In genomic region chr2:178433903-178434302, GRCm38 (mm10) we compare ENCODE assay signal across 24 mouse cellular contexts. TPM values are rescaled to one million over a fixed set of nuclear protein-coding genes. Genes with fewer than 3 reads are reported as not detected.
A peak's percentile ranks its signal among the peaks of the same experiment; 100 is the strongest.
DNase-seq lines count a peak whose midpoint lies in the region; ATAC-seq and TF ChIP-seq lines count a peak whose summit lies in the region.
"Had no signal": no experiment of that assay in that cellular context is flagged by ENCODE, and none has a peak within 500 bp of the region (broad histone marks: within the 10 kb centered on the region; RNA-seq: fewer than 3 reads in every experiment).

No protein-coding gene starts in this region.

- 72% methylated on average over 2 of the region's 2 CpGs for WGBS in intestine, embryonic 15.5 days
- WGBS in intestine, embryonic 16.5 days, result 66% methylated on average over 2 of the region's 2 CpGs
- 65% methylated on average over 2 of the region's 2 CpGs for WGBS in stomach, postnatal 0 days

- TF ChIP-seq CTCF in stomach, postnatal 0 days (IDR thresholded peaks at IDR 0.05; ENCODE audit: low read depth), result no peak
- no peak for TF ChIP-seq CTCF in left cerebral cortex, adult 2 months (IDR thresholded peaks at IDR 0.05)

- peak; percentile 42; the same call in 1 of the 2 replicates for ATAC-seq in intestine, embryonic 15.5 days
- ATAC-seq in intestine, embryonic 16.5 days, result peak; percentile 47
- 0 out of 2 replicates have a peak, but pooled peaks have one; percentile 40 for ATAC-seq in stomach, postnatal 0 days (ENCODE audit: low FRiP score, low TSS enrichment)
- ATAC-seq: forebrain, embryonic 14.5 days; forebrain, embryonic 16.5 days had no signal

- H3K27me3 ChIP-seq in intestine, embryonic 15.5 days (replicated peaks), result no peaks in the 10 kb centered on the region
- no peaks in the 10 kb centered on the region for H3K27me3 ChIP-seq in intestine, embryonic 16.5 days (replicated peaks; ENCODE audit: control insufficient read depth, insufficient read depth, low read length)
- H3K27me3 ChIP-seq in stomach, postnatal 0 days (ENCODE audit: control insufficient read depth, insufficient read depth, low read length), result no peaks in the 10 kb centered on the region
- H3K27me3 ChIP-seq: embryonic facial prominence, embryonic 13.5 days; embryonic facial prominence, embryonic 15.5 days; forebrain, embryonic 12.5 days had no signal

- no peak overlapping the region for H3K4me3 ChIP-seq in intestine, embryonic 15.5 days (replicated peaks)
- H3K4me3 ChIP-seq in intestine, embryonic 16.5 days (ENCODE audit: low read length), result no peak overlapping the region
- H3K4me3 ChIP-seq in stomach, postnatal 0 days (ENCODE audit: low read depth, low read length), result no peak overlapping the region
- no peak overlapping the region for H3K4me3 ChIP-seq in left cerebral cortex, adult 2 months
- H3K4me3 ChIP-seq: embryonic facial prominence, embryonic 13.5 days; embryonic facial prominence, embryonic 15.5 days; erythroblast, embryonic 14.5 days; forebrain, embryonic 10.5 days; forebrain, embryonic 12.5 days had no signal

- no peaks in the 10 kb centered on the region for H3K36me3 ChIP-seq in intestine, embryonic 15.5 days
- no peaks in the 10 kb centered on the region for H3K36me3 ChIP-seq in intestine, embryonic 16.5 days (ENCODE audit: control insufficient read depth, insufficient read depth, low read length)
- no peaks in the 10 kb centered on the region for H3K36me3 ChIP-seq in stomach, postnatal 0 days (ENCODE audit: control insufficient read depth, insufficient read depth, low read length)
- H3K36me3 ChIP-seq: embryonic facial prominence, embryonic 13.5 days; embryonic facial prominence, embryonic 15.5 days; forebrain, embryonic 10.5 days; forebrain, embryonic 12.5 days had no signal

- no peak overlapping the region for H3K4me2 ChIP-seq in intestine, embryonic 15.5 days (replicated peaks)
- no peak overlapping the region for H3K4me2 ChIP-seq in intestine, embryonic 16.5 days (ENCODE audit: low read depth, low read length)
- H3K4me2 ChIP-seq in stomach, postnatal 0 days (replicated peaks; ENCODE audit: low read depth), result no peak overlapping the region
- H3K4me2 ChIP-seq: embryonic facial prominence, embryonic 13.5 days; embryonic facial prominence, embryonic 15.5 days; forebrain, embryonic 12.5 days had no signal

- no peak overlapping the region for H3K9ac ChIP-seq in intestine, embryonic 15.5 days
- H3K9ac ChIP-seq in intestine, embryonic 16.5 days (ENCODE audit: low read depth, low read length), result no peak overlapping the region
- H3K9ac ChIP-seq in stomach, postnatal 0 days (ENCODE audit: low read length), result no peak overlapping the region
- H3K9ac ChIP-seq: embryonic facial prominence, embryonic 13.5 days; embryonic facial prominence, embryonic 15.5 days; forebrain, embryonic 12.5 days had no signal

- 0 out of 2 replicates have a peak, but pooled peaks cover 8% of the 10 kb centered on the region for H3K4me1 ChIP-seq in intestine, embryonic 15.5 days (replicated peaks)
- H3K4me1 ChIP-seq in intestine, embryonic 16.5 days (ENCODE audit: control insufficient read depth, insufficient read depth, low read length), result peaks cover 7% of the 10 kb centered on the region; the same call in 1 of the 2 replicates
- H3K4me1 ChIP-seq in stomach, postnatal 0 days (replicated peaks; ENCODE audit: control insufficient read depth, insufficient read depth), result no peaks in the 10 kb centered on the region
- H3K4me1 ChIP-seq: forebrain, embryonic 12.5 days had no signal

- intact Hi-C loops in left cerebral cortex, adult 2 months (cut with DNase I), result no loop called here

- H3K27ac ChIP-seq in intestine, embryonic 15.5 days, result no peak overlapping the region
- peak overlapping the region; percentile 29; the same call in 1 of the 2 replicates for H3K27ac ChIP-seq in intestine, embryonic 16.5 days (ENCODE audit: low read length)
- H3K27ac ChIP-seq in stomach, postnatal 0 days (replicated peaks), result no peak overlapping the region
- no peak overlapping the region for H3K27ac ChIP-seq in left cerebral cortex, adult 2 months
- H3K27ac ChIP-seq: embryonic facial prominence, embryonic 13.5 days; embryonic facial prominence, embryonic 15.5 days; forebrain, embryonic 10.5 days; forebrain, embryonic 12.5 days had no signal

- no peak for DNase-seq in stomach, postnatal 0 days (ENCODE audit: low spot score)
- DNase-seq in adrenal gland, postnatal 14 days, result no peak
- DNase-seq in left cerebral cortex, adult 2 months (ENCODE audit: extremely low spot score in 1 of 2, low spot score in 2 of 2), result no peak
- DNase-seq: adrenal gland, adult 8-10 months; adrenal gland, postnatal 25 days; cerebellum, adult 11 months; cerebellum, adult 18-20 months; cerebellum, adult 8-10 months; cerebellum, adult 9-11 months; cerebellum, postnatal 14 days; cerebellum, postnatal 36 days; embryo, embryonic 11 days had no signal

- TF ChIP-seq EP300 in stomach, postnatal 0 days (optimal IDR thresholded peaks at IDR 0.05), result no peak

- H3K9me3 ChIP-seq in intestine, embryonic 15.5 days, result no peaks in the 10 kb centered on the region
- H3K9me3 ChIP-seq in intestine, embryonic 16.5 days (ENCODE audit: control insufficient read depth, low read length), result no peaks in the 10 kb centered on the region
- H3K9me3 ChIP-seq in stomach, postnatal 0 days (ENCODE audit: control insufficient read depth, low read length), result no peaks in the 10 kb centered on the region
- H3K9me3 ChIP-seq: embryonic facial prominence, embryonic 13.5 days; embryonic facial prominence, embryonic 15.5 days; forebrain, embryonic 10.5 days; forebrain, embryonic 12.5 days had no signal

RNA-seq across cellular contexts. Expression of gene Cdh26, which starts 3.6 kb away (rescaled TPM):
- 0.43 and 1.0 TPM in 2 replicates for polyA plus RNA-seq in intestine, embryonic 15.5 days (2015; fragmentation: Nextera tagmentation; extraction: Ambion mirVana)
- polyA plus RNA-seq in intestine, embryonic 16.5 days (2015; fragmentation: Nextera tagmentation; extraction: Ambion mirVana), result 0.69 and 0.71 TPM in 2 replicates
- 0.38 and 0.39 TPM in 2 replicates for polyA plus RNA-seq in stomach, postnatal 0 days (2015; fragmentation: Nextera tagmentation; extraction: Ambion mirVana)
- 0.11 TPM in 1 of 2 replicates, not detected in the other for total RNA-seq in adrenal gland, postnatal 14 days (2021)
- under 1 TPM; 0.16 to 0.36 TPM for total RNA-seq in left cerebral cortex, adult 2 months (2021)
- total RNA-seq: adrenal gland, adult 8-10 months; adrenal gland, postnatal 25 days; common myeloid progenitor, adult 5-6 weeks; MEL had no signal
- polyA plus RNA-seq: C2C12; erythroblast, embryonic 14.5 days had no signal

RNA-seq across cellular contexts. Expression of gene Fam217b, which starts 19.6 kb away (rescaled TPM):
- polyA plus RNA-seq in intestine, embryonic 15.5 days (2015; fragmentation: Nextera tagmentation; extraction: Ambion mirVana), result 4.3 and 5.4 TPM in 2 replicates
- 4.2 and 5.4 TPM in 2 replicates for polyA plus RNA-seq in intestine, embryonic 16.5 days (2015; fragmentation: Nextera tagmentation; extraction: Ambion mirVana)
- 2.9 and 3.6 TPM in 2 replicates for polyA plus RNA-seq in stomach, postnatal 0 days (2015; fragmentation: Nextera tagmentation; extraction: Ambion mirVana)
- 4.8 and 5.3 TPM in 2 replicates for total RNA-seq in adrenal gland, postnatal 14 days (2021)
- total RNA-seq in left cerebral cortex, adult 2 months (2021), result 10 to 100 TPM; 55.1 to 60.2 TPM
- total RNA-seq: MEL had no signal
- polyA plus RNA-seq: C2C12; erythroblast, embryonic 14.5 days had no signal

RNA-seq across cellular contexts. Expression of gene Ppp1r3d, which starts 19.6 kb away (rescaled TPM):
- 5.0 and 5.6 TPM in 2 replicates for polyA plus RNA-seq in intestine, embryonic 15.5 days (2015; fragmentation: Nextera tagmentation; extraction: Ambion mirVana)
- 3.9 and 4.3 TPM in 2 replicates for polyA plus RNA-seq in intestine, embryonic 16.5 days (2015; fragmentation: Nextera tagmentation; extraction: Ambion mirVana)
- polyA plus RNA-seq in stomach, postnatal 0 days (2015; fragmentation: Nextera tagmentation; extraction: Ambion mirVana), result 2.8 and 3.3 TPM in 2 replicates
- 7.2 and 8.3 TPM in 2 replicates for total RNA-seq in adrenal gland, postnatal 14 days (2021)
- 1 to 10 TPM; 7.6 to 8.1 TPM for total RNA-seq in left cerebral cortex, adult 2 months (2021)
- total RNA-seq: MEL had no signal
- polyA plus RNA-seq: C2C12 had no signal

RNA-seq across cellular contexts. Expression of gene Sycp2, which starts 26.4 kb away (rescaled TPM):
- 0.05 and 0.18 TPM in 2 replicates for polyA plus RNA-seq in intestine, embryonic 15.5 days (2015; fragmentation: Nextera tagmentation; extraction: Ambion mirVana)
- polyA plus RNA-seq in intestine, embryonic 16.5 days (2015; fragmentation: Nextera tagmentation; extraction: Ambion mirVana), result 0.04 and 0.17 TPM in 2 replicates
- polyA plus RNA-seq in stomach, postnatal 0 days (2015; fragmentation: Nextera tagmentation; extraction: Ambion mirVana), result 0.02 TPM in 1 of 2 replicates, not detected in the other
- total RNA-seq in adrenal gland, postnatal 14 days (2021), result 0.15 TPM in 1 of 2 replicates, not detected in the other
- total RNA-seq in left cerebral cortex, adult 2 months (2021), result 1 to 10 TPM; 1.1 to 1.4 TPM
- total RNA-seq: common myeloid progenitor, adult 5-6 weeks; MEL had no signal
- polyA plus RNA-seq: C2C12; embryonic facial prominence, embryonic 15.5 days; erythroblast, embryonic 14.5 days had no signal
